In the genomic region with DNA sequence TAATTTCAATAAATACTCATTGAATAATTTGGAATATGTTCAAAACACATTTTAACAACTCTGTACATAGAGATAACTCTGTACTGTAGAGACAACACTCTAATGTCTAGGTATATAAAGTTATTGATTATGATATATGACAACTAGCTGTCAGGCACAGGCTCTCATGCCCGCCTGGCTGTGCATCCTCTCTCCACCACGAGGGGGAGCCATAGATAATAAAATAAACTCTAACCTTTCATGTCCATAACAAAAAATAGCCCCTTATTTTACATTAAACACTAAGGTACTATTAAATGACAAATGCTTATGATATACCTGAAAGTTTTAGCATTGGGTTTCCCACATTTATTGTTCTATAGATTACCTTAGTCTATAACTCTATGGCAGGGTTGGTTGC, we compare ENCODE assay signal across 9 mouse cellular contexts. TPM values are rescaled to one million over a fixed set of nuclear protein-coding genes. Genes with fewer than 3 reads are reported as not detected.
DNase-seq lines count a peak whose midpoint lies in the region; ATAC-seq lines count a peak whose summit lies in the region.
"Had no signal": no experiment of that assay in that cellular context is flagged by ENCODE, and none has a peak within 500 bp of the region (broad histone marks: within the 10 kb centered on the region; RNA-seq: fewer than 3 reads in every experiment).

No protein-coding gene starts in this region.

- no peak overlapping the region for H3K27ac ChIP-seq in heart, embryonic 12.5 days (ENCODE audit: poor library complexity, severe bottlenecking)

- WGBS in heart, embryonic 12.5 days = 1% methylated on average over 2 of the region's 2 CpGs

- ATAC-seq in heart, embryonic 12.5 days (ENCODE audit: insufficient number of reproducible peaks, low FRiP score) = no peak
- peak; percentile 63; the same call in 1 of the 2 replicates for ATAC-seq in common myeloid progenitor, adult 5-6 weeks (replicated peaks; ENCODE audit: low read depth, poor library complexity, severe bottlenecking)

- H3K27me3 ChIP-seq in heart, embryonic 12.5 days (replicated peaks) = no peaks in the 10 kb centered on the region

- peaks cover 5% of the 10 kb centered on the region for H3K9me3 ChIP-seq in heart, embryonic 12.5 days (replicated peaks)

- H3K4me2 ChIP-seq in heart, embryonic 12.5 days = no peak overlapping the region

- H3K4me1 ChIP-seq in heart, embryonic 12.5 days (replicated peaks) = no peaks in the 10 kb centered on the region

- DNase-seq in heart, adult 18-20 months = peak; percentile 56 to 92
- DNase-seq in R1 (ENCODE audit: low read depth, low spot score) = peak; percentile 17
- peak; percentile 30 to 75 for DNase-seq in heart, adult 9 months (ENCODE audit: low spot score in 2 of 2)
- DNase-seq in layer of hippocampus, postnatal 36 days = peak; percentile 43 to 69
- peak; percentile 79 for DNase-seq in naive thymus-derived CD4-positive, alpha-beta T cell, adult 2 months (ENCODE audit: low read depth)
- peak; percentile 21 to 30 for DNase-seq in thymus, adult 18-20 months

- H3K36me3 ChIP-seq in heart, embryonic 12.5 days = no peaks in the 10 kb centered on the region

- no peak overlapping the region for H3K4me3 ChIP-seq in heart, embryonic 12.5 days
- H3K4me3 ChIP-seq: megakaryocyte, embryonic 14.5 days had no signal

- no peak overlapping the region for H3K9ac ChIP-seq in heart, embryonic 12.5 days

RNA-seq across cellular contexts. Expression of a gene that starts 54.4 kb away (rescaled TPM):
- 1 to 10 TPM; 2.0 to 2.8 TPM for total RNA-seq in heart, adult 18-20 months (2021)
- 59.1 and 62.4 TPM in 2 replicates for polyA plus RNA-seq in heart, embryonic 12.5 days (2016; fragmentation: Nextera tagmentation; extraction: Ambion mirVana)
- 191 and 192 TPM in 2 replicates for total RNA-seq in common myeloid progenitor, adult 5-6 weeks (2017)
- 10 to 100 TPM in 1 of 2 experiments, 1 to 10 TPM in 1; 9.8 to 12.7 TPM for total RNA-seq in layer of hippocampus, postnatal 36 days (2021)

RNA-seq across cellular contexts. Expression of a gene that starts 54.5 kb away (rescaled TPM):
- 1 to 10 TPM; 2.1 to 2.6 TPM for total RNA-seq in heart, adult 18-20 months (2021)
- 11.2 and 14.2 TPM in 2 replicates for polyA plus RNA-seq in heart, embryonic 12.5 days (2016; fragmentation: Nextera tagmentation; extraction: Ambion mirVana)
- 13.9 and 21.6 TPM in 2 replicates for total RNA-seq in common myeloid progenitor, adult 5-6 weeks (2017)
- 1 to 10 TPM; 4.2 to 4.8 TPM for total RNA-seq in layer of hippocampus, postnatal 36 days (2021)

Comparison
In these comparisons a context has a peak if more than half of its experiments do, and no peak if none do; other contexts are left out.
1. DNase-seq: peak in every context shown above with its lines; median percentile 79 in naive thymus-derived CD4-positive, alpha-beta T cell, adult 2 months; 74 in heart, adult 18-20 months; 56 in layer of hippocampus, postnatal 36 days; 52 in heart, adult 9 months; 26 in thymus, adult 18-20 months; 17 in R1.
2. RNA of a gene that starts 54.4 kb away (total RNA-seq): 191 to 192 TPM in common myeloid progenitor, adult 5-6 weeks; 9.8 to 12.7 TPM in layer of hippocampus, postnatal 36 days and 2.0 to 2.8 TPM in heart, adult 18-20 months; every median in the first group is over 10 times any median in the second.